Mouse (Mus musculus): Measurements from ENCODE around the gene Lpin3. TPM values are rescaled to one million over a fixed set of nuclear protein-coding genes. Genes with fewer than 3 reads are reported as not detected.

Gene Lpin3
- total and polyA plus RNA-seq, 2 experiments from 2014 or later, result 0.38 to 1.1 TPM

DNA sequence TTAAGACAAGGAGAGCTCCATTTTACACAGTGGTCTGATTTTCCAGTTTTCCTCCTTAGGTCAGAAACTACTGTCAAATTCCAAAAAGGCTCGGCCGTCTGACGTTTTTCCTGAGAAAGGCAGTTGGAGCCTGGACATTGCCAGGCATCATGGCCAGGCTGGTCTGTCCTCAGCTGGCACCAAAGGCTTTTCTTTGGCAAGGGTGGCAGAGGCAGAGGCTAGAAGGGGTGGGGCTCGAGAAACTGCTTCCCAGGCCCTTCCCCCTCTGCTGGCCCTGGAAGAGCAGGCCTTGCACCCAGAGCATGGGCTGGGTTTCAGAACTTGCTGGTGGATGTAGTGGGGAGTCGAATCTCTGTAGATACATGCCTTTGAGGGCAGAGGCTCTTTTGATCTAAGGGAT, 2.0 kb downstream of the Lpin3 start:
- Histone ChIP-seq H3K9ac (replicated peaks; ENCODE audit: low read length, poor library complexity, severe bottlenecking) (no peak overlapping the region), H3K27me3 (ENCODE audit: insufficient read depth, low read length) (no peaks in the 10 kb centered on the region), H3K4me2 (ENCODE audit: low read depth, low read length, poor library complexity, severe bottlenecking) (no peak overlapping the region), H3K9me3 (ENCODE audit: low read length) (no peaks in the 10 kb centered on the region), H3K4me3 (ENCODE audit: low read depth, low read length) (no peak overlapping the region), H3K4me1 (ENCODE audit: insufficient read depth, low read length) (no peaks in the 10 kb centered on the region), H3K36me3 (ENCODE audit: insufficient read depth, low read length) (no peaks in the 10 kb centered on the region), H3K27ac (ENCODE audit: low read depth, low read length) (no peak overlapping the region)
- 66% methylated on average over 5 of the region's 5 CpGs for WGBS
- DNase-seq (ENCODE audit: low spot score) (peak; percentile 12), ATAC-seq (ENCODE audit: low FRiP score) (no peak)
- no peak for TF ChIP-seq CTCF (IDR thresholded peaks at IDR 0.05)

- no peak for ATAC-seq (ENCODE audit: low FRiP score)
- Histone ChIP-seq H3K27me3 (ENCODE audit: insufficient read depth, low read length) (no peaks in the 10 kb centered on the region), H3K27ac (ENCODE audit: low read depth, low read length) (no peak overlapping the region), H3K4me2 (ENCODE audit: low read depth, low read length, poor library complexity, severe bottlenecking) (no peak overlapping the region), H3K9ac (replicated peaks; ENCODE audit: low read length, poor library complexity, severe bottlenecking) (no peak overlapping the region), H3K36me3 (ENCODE audit: insufficient read depth, low read length) (no peaks in the 10 kb centered on the region), H3K4me1 (ENCODE audit: insufficient read depth, low read length) (no peaks in the 10 kb centered on the region), H3K9me3 (ENCODE audit: low read length) (no peaks in the 10 kb centered on the region), H3K4me3 (ENCODE audit: low read depth, low read length) (no peak overlapping the region)
- 74% methylated on average over 4 of the region's 4 CpGs for WGBS
- TF ChIP-seq CTCF (IDR thresholded peaks at IDR 0.05), result no peak
- DNase-seq (ENCODE audit: low spot score), result no peak
Measured at GRCm38 (mm10) chr2:160883912-160884311, 3.4 kb downstream of the Lpin3 start.

DNA sequence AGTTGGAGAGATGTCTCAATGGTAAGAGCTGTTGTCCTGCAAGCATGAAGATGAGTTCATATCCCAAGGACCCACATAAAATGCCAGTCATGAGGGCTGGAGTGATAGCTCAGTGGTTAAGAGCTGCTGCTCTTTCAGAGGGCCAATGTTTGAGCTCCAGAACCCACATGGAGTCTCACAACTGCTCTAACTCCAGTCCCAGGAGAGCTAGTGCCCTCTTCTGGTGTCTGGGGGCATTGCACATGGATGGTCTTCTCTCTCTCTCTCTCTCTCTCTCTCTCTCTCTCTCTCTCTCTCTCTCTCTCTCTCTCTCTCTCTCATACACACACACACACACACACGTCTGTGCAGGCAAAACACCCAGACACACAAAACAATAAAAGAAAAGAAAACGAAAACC, 4.4 kb downstream of the Lpin3 start:
- DNase-seq (ENCODE audit: low spot score) (peak; percentile 34), ATAC-seq (ENCODE audit: low FRiP score) (no peak)
- TF ChIP-seq CTCF (IDR thresholded peaks at IDR 0.05), result peak; percentile 74
- H3K9ac ChIP-seq (replicated peaks; ENCODE audit: low read length, poor library complexity, severe bottlenecking), result no peak overlapping the region
- no peak overlapping the region for H3K4me2 ChIP-seq (ENCODE audit: low read depth, low read length, poor library complexity, severe bottlenecking)
- H3K9me3 ChIP-seq (ENCODE audit: low read length), result no peaks in the 10 kb centered on the region
- H3K4me1 ChIP-seq (ENCODE audit: insufficient read depth, low read length), result no peaks in the 10 kb centered on the region
- H3K4me3 ChIP-seq (ENCODE audit: low read depth, low read length), result no peak overlapping the region
- H3K27ac ChIP-seq (ENCODE audit: low read depth, low read length), result no peak overlapping the region
- H3K27me3 ChIP-seq (ENCODE audit: insufficient read depth, low read length), result no peaks in the 10 kb centered on the region
- no peaks in the 10 kb centered on the region for H3K36me3 ChIP-seq (ENCODE audit: insufficient read depth, low read length)
- WGBS, result 34% methylated on average over 2 of the region's 2 CpGs

- no peaks in the 10 kb centered on the region for H3K27me3 ChIP-seq (ENCODE audit: insufficient read depth, low read length)
- H3K27ac ChIP-seq (ENCODE audit: low read depth, low read length), result no peak overlapping the region
- H3K4me2 ChIP-seq (ENCODE audit: low read depth, low read length, poor library complexity, severe bottlenecking), result no peak overlapping the region
- ATAC-seq (ENCODE audit: low FRiP score), result no peak
- no peak overlapping the region for H3K4me3 ChIP-seq (ENCODE audit: low read depth, low read length)
- no peaks in the 10 kb centered on the region for H3K36me3 ChIP-seq (ENCODE audit: insufficient read depth, low read length)
- H3K4me1 ChIP-seq (ENCODE audit: insufficient read depth, low read length), result no peaks in the 10 kb centered on the region
- no peak for DNase-seq (ENCODE audit: low spot score)
- no peaks in the 10 kb centered on the region for H3K9me3 ChIP-seq (ENCODE audit: low read length)
- TF ChIP-seq CTCF (IDR thresholded peaks at IDR 0.05), result no peak
- WGBS, result 77% methylated on average over 3 of the region's 3 CpGs
- no peak overlapping the region for H3K9ac ChIP-seq (replicated peaks; ENCODE audit: low read length, poor library complexity, severe bottlenecking)
Measured at GRCm38 (mm10) chr2:160886221-160886620, 5.8 kb downstream of the Lpin3 start.

GRCm38 (mm10) chr2:160887284-160887683, 6.8 kb downstream of the Lpin3 start:
- peak overlapping the region; percentile 42 for H3K9ac ChIP-seq (replicated peaks; ENCODE audit: low read length, poor library complexity, severe bottlenecking)
- peak; percentile 97 for TF ChIP-seq CTCF (IDR thresholded peaks at IDR 0.05)

DNA sequence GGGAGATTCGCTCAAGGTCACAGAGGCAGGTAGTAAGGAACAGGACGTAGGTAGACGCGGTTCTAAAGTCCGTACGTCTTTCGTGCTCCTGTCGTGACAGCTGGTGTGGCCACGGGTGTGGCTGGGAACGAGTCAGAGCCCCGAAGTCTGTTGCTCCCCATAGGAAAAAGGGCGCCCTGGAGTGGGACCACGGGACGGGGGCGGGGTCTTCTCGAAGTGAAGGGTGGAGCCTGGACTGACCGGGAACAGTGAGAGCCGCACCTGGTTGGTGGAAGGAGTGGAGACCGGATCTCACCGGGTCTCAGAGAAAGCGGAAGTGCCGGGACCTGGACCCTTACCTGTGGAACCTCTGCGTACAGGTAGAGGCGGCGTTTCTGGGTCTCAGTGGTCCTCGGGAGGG, 7.4 kb downstream of the Lpin3 start:
- Histone ChIP-seq H3K9me3 (ENCODE audit: low read length) (no peaks in the 10 kb centered on the region), H3K4me1 (ENCODE audit: insufficient read depth, low read length) (no peaks in the 10 kb centered on the region), H3K36me3 (ENCODE audit: insufficient read depth, low read length) (no peaks in the 10 kb centered on the region), H3K4me2 (ENCODE audit: low read depth, low read length, poor library complexity, severe bottlenecking) (peak overlapping the region; percentile 85), H3K4me3 (ENCODE audit: low read depth, low read length) (peak overlapping the region; percentile 45), H3K27ac (ENCODE audit: low read depth, low read length) (no peak overlapping the region; the same call in 1 of the 2 replicates), H3K9ac (replicated peaks; ENCODE audit: low read length, poor library complexity, severe bottlenecking) (peak overlapping the region; percentile 42), H3K27me3 (ENCODE audit: insufficient read depth, low read length) (no peaks in the 10 kb centered on the region)
- DNase-seq (ENCODE audit: low spot score) (no peak), ATAC-seq (ENCODE audit: low FRiP score) (peak; percentile 69; the same call in 1 of the 2 replicates)
- TF ChIP-seq CTCF (IDR thresholded peaks at IDR 0.05), result no peak
- 1% methylated on average over 26 of the region's 26 CpGs for WGBS

More at GRCm38 (mm10) chr2:160887284-160887683, 6.8 kb downstream of the Lpin3 start:
- H3K4me2 ChIP-seq (ENCODE audit: low read depth, low read length, poor library complexity, severe bottlenecking), result peak overlapping the region; percentile 85
- H3K9me3 ChIP-seq (ENCODE audit: low read length), result no peaks in the 10 kb centered on the region
- H3K27me3 ChIP-seq (ENCODE audit: insufficient read depth, low read length), result no peaks in the 10 kb centered on the region
- 1% methylated on average over 11 of the region's 11 CpGs for WGBS
- ATAC-seq (ENCODE audit: low FRiP score), result peak; percentile 84
- DNase-seq (ENCODE audit: low spot score), result peak; percentile 90
- H3K27ac ChIP-seq (ENCODE audit: low read depth, low read length), result no peak overlapping the region
- no peaks in the 10 kb centered on the region for H3K36me3 ChIP-seq (ENCODE audit: insufficient read depth, low read length)
- H3K4me1 ChIP-seq (ENCODE audit: insufficient read depth, low read length), result no peaks in the 10 kb centered on the region
- peak overlapping the region; percentile 45 for H3K4me3 ChIP-seq (ENCODE audit: low read depth, low read length)

Data from midbrain, postnatal 0 days (tissue).